Mouse (Mus musculus) brain, embryonic 14.5 days (tissue): ENCODE results near the gene Fggy.

Experiments used
- CTCF ChIP-seq: fragments of 200-500 bp; IDR thresholded peaks from 2 replicates; pipeline ENCODE4 v1.5.1; 2012; ENCODE audit warnings: inconsistent platforms, mild to moderate bottlenecking, moderate library complexity, borderline replicate concordance; ENCODE audit not compliant: insufficient read depth, insufficient read length; ENCODE audit errors: extremely low read depth
- POLR2A ChIP-seq: fragments of 200-500 bp; IDR thresholded peaks from 2 replicates; pipeline ENCODE4 v1.6.1; 2012; ENCODE audit warnings: mild to moderate bottlenecking, inconsistent platforms, borderline replicate concordance; ENCODE audit not compliant: poor library complexity, insufficient read depth, insufficient read length, severe bottlenecking; ENCODE audit errors: extremely low read depth

DNA sequence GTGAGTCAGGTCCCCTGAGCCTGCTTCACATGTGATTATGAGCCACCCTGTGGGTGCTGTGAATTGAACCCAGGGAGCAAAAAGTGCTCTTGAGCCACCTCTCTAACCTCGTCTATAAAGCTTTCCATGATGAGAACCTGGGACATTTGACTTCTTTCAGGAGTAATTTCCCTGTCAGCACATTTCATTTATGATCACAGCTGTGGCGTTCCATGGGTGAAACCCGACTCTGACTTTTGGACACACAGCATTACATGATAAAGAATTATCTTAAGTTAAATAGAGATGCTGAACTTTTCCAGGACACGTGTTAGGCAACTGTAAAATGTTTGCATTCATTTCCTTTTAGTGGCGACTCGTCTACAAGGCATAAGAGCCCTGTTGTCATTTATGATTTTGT is 39.9 kb downstream of the Fggy start:
- no peak for TF ChIP-seq POLR2A
- no peak for TF ChIP-seq CTCF
